Mouse (Mus musculus) liver, postnatal 0 days (tissue): ENCODE results near the gene Tmem182. TPM values are rescaled to one million over a fixed set of nuclear protein-coding genes. Genes with fewer than 3 reads are reported as not detected.

Experiments used
- ATAC-seq: fragments of 200-750 bp; cut with Nextera tagmentation; 2 replicates; pipeline ENCODE4 v1.8.0; 2017; ENCODE audit warnings: mild to moderate bottlenecking, moderate library complexity
- DNase-seq: peaks from one replicate; pipeline ENCODE4 v3.0.0-alpha.2; 2016
- H3K27ac ChIP-seq: fragments of 300-500 bp; sonication (generic); 2 replicates; pipeline ENCODE4 v1.5.1; 2014; ENCODE audit warnings: antibody characterized with exemption, moderate library complexity, mild to moderate bottlenecking, low read depth
- H3K27me3 ChIP-seq: fragments of 300-500 bp; sonication (generic); 2 replicates; pipeline ENCODE4 v1.6.1; 2014; ENCODE audit warnings: low read length, control low read depth, mixed read lengths; ENCODE audit not compliant: insufficient read depth
- H3K36me3 ChIP-seq: fragments of 300-500 bp; sonication (generic); replicated peaks from 2 replicates; pipeline ENCODE4 v1.6.1; 2014; ENCODE audit warnings: mild to moderate bottlenecking, control low read depth, low read length, moderate library complexity, mixed read lengths; ENCODE audit not compliant: insufficient read depth
- H3K4me1 ChIP-seq: fragments of 300-500 bp; sonication (generic); 2 replicates; pipeline ENCODE4 v1.6.1; 2014; ENCODE audit warnings: antibody characterized with exemption, mild to moderate bottlenecking, control low read depth; ENCODE audit not compliant: insufficient read depth
- H3K4me2 ChIP-seq: fragments of 300-500 bp; sonication (generic); 2 replicates; pipeline ENCODE4 v1.6.1; 2014; ENCODE audit warnings: low read depth, mild to moderate bottlenecking, low read length, moderate library complexity, mixed read lengths
- H3K4me3 ChIP-seq: fragments of 300-500 bp; sonication (generic); 2 replicates; pipeline ENCODE4 v1.5.1; 2014; ENCODE audit warnings: low read depth, low read length
- H3K9ac ChIP-seq: fragments of 300-500 bp; sonication (generic); replicated peaks from 2 replicates; pipeline ENCODE4 v1.6.1; 2014; ENCODE audit warnings: mild to moderate bottlenecking, moderate library complexity
- H3K9me3 ChIP-seq: fragments of 300-500 bp; sonication (generic); 2 replicates; pipeline ENCODE4 v1.6.1; 2016; ENCODE audit warnings: mild to moderate bottlenecking, control low read depth, low read length, mixed read lengths
- CTCF ChIP-seq: sonication (generic); IDR thresholded peaks from 2 replicates; pipeline ENCODE4 v1.5.1; 2016; ENCODE audit warnings: antibody characterized with exemption, low read depth
- EP300 ChIP-seq: IDR thresholded peaks from 2 replicates; pipeline ENCODE4 v1.6.1; 2016; ENCODE audit warnings: antibody characterized with exemption, low read depth, mild to moderate bottlenecking
- WGBS: fragments of 180-500 bp; shearing (Covaris S2); extraction: QIAGEN DNeasy Blood & Tissue Kit; methylation state at CpG from one replicate; pipeline ENCODE4 v1.1.7; 2014; ENCODE audit not compliant: insufficient replicate concordance; 5-methylcytosine and 5-hydroxymethylcytosine counted together
- polyA plus RNA-seq: library from polyadenylated mRNA; unstranded; fragments of >200 nt; fragmentation: Nextera tagmentation; extraction: Ambion mirVana; gene quantifications from 2 replicates; pipeline ENCODE4 v1.2.1, GENCODE M21; 2015

The Tmem182 gene
- polyA plus RNA-seq, 1 experiment from 2014 or later: 0.06 TPM

DNA sequence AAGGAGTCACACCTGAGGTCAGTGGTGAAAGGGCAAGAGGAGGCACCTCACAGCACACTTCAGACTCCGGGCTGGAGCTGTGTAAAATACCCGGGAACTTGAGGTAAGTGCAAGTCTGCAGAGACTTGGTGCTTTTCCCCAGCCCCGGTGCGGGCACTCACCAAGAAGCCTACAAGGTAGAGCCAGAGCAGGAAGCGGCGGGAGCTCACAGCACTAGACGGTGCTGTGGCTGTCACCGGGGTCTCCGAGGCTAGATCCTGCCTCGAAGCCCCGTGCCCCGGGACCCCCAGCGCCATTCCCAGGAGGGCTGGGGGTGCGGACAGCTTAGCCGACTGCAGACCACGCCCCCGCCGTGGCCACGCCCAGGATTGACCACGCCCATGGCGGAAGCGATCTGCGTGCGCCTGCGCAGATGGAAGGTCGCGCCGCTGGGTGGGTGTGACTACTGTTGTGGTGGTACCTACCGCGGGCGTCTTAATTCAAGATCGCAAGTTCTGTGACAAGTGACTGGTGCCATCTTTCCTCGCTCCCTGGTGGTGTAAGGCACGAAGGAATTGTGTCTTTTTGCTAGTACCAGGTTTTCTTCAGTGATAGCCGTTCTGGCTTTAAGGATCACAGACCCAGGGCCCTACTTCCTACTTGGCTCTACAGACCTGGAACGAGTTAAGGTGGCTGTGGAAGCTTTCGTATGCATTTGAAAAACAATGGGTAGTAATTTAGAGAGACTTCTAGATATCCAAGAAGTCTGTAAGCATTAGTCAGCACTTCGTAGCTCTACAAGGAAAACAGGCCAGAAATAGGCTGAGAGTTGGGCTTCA lies 14.9 kb upstream of the Tmem182 start, which contains the start of gene Mfsd9:
Mfsd9 (minus strand) TSS at position 364 of the 818 bp plus-strand sequence.
- peak within 1 kb of the TSS; percentile 71 for H3K9ac ChIP-seq
- H3K9me3 ChIP-seq: no peaks in the 10 kb centered on the region
- H3K27me3 ChIP-seq: no peaks in the 10 kb centered on the region
- ATAC-seq: peak; percentile 97
- WGBS: 7% methylated on average over 38 of the region's 38 CpGs
- no peak for TF ChIP-seq CTCF
- TF ChIP-seq EP300: no peak
- H3K36me3 ChIP-seq: no peaks in the 10 kb centered on the region
- 0 out of 2 replicates have a peak, but pooled peaks cover 6% of the 10 kb centered on the region for H3K4me1 ChIP-seq
- peak; percentile 96 for DNase-seq
- H3K4me2 ChIP-seq: peak within 1 kb of the TSS; percentile 93
- peak within 1 kb of the TSS; percentile 72 for H3K4me3 ChIP-seq
- no peak within 1 kb of the TSS for H3K27ac ChIP-seq

DNA sequence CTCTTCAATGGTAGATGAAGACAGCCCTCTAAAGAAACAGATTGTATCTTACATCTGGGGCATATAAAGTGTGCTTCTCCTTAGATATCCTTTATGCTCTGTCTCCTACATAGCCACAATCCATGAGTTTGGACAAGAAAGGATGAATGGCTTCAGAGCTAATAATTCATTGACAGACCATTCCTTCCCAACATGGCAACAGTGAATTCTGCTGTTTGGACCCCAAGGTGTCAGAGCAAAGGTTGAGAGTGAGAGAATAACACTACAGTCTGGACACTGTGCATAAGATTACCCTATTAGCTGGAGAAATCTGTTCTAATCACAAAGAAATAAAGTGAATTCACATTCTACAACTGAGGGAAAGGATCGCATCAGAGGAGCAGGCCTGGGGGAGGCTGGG lies 9.9 kb upstream of the Tmem182 start:
- H3K36me3 ChIP-seq: no peaks in the 10 kb centered on the region
- 87% methylated on average over 1 of the region's 1 CpGs for WGBS
- no peak for ATAC-seq

DNA sequence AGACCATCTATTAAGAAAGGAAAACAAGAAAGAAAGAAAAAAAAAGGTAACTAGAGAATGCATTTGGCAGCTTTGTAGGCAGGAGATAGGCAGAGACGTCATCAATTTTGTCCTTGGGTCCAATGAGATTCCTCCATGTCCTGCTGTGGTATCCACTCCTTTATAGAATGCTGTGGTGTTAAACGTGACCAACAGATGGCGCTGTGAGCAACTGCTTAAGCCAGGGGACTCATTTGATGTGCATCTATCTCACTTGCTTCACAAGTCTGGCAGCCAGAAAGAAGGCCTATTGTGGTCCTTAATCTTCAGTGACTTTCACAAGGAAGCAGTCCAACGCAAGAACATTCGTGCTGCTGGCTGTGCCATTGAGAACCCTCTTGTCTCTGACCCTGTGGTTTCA lies 8.1 kb upstream of the Tmem182 start:
- DNase-seq (peak; percentile 66), ATAC-seq (peak; percentile 50; the same call in 1 of the 2 replicates)
- no peaks in the 10 kb centered on the region for H3K27me3 ChIP-seq
- H3K4me2 ChIP-seq: no peak overlapping the region
- WGBS: 13% methylated on average over 5 of the region's 5 CpGs
- TF ChIP-seq CTCF (peak; percentile 86), EP300 (no peak)
- no peak overlapping the region for H3K27ac ChIP-seq
- no peaks in the 10 kb centered on the region for H3K36me3 ChIP-seq
- H3K9me3 ChIP-seq: no peaks in the 10 kb centered on the region
- no peaks in the 10 kb centered on the region for H3K4me1 ChIP-seq
- H3K9ac ChIP-seq: no peak overlapping the region
- no peak overlapping the region for H3K4me3 ChIP-seq

More for the DNA sequence above, 9.9 kb upstream of the Tmem182 start:
- TF ChIP-seq CTCF (no peak), EP300 (no peak)
- Histone ChIP-seq H3K27ac (no peak overlapping the region), H3K4me3 (no peak overlapping the region), H3K4me1 (0 out of 2 replicates have a peak, but pooled peaks cover 4% of the 10 kb centered on the region), H3K9ac (no peak overlapping the region), H3K9me3 (no peaks in the 10 kb centered on the region), H3K4me2 (no peak overlapping the region), H3K27me3 (no peaks in the 10 kb centered on the region)
- DNase-seq: no peak

DNA sequence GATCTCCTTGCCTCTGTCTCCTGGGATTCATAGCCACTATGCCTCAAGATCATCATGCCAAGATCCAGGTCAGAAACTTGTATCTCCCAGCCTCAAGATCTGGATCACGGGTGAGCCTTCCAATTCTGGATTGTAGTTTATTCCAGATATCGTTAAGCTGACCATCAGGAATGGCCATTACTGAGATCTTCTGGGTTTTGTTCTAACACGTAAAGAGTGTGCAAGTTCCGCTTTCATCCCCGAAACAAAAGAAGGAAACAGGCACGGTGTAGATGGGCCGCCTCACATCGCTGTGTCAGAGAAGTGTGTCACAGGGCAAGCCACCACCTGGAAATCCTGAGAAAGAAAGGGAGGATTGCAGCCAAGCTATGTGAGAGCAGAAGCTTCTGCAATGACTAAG lies 6.3 kb upstream of the Tmem182 start:
- WGBS: 78% methylated on average over 8 of the region's 8 CpGs
- no peaks in the 10 kb centered on the region for H3K27me3 ChIP-seq
- no peaks in the 10 kb centered on the region for H3K36me3 ChIP-seq
- no peaks in the 10 kb centered on the region for H3K4me1 ChIP-seq
- ATAC-seq (no peak), DNase-seq (no peak)
- no peak overlapping the region for H3K27ac ChIP-seq
- H3K4me2 ChIP-seq: no peak overlapping the region
- H3K9me3 ChIP-seq: no peaks in the 10 kb centered on the region
- H3K4me3 ChIP-seq: no peak overlapping the region
- no peak overlapping the region for H3K9ac ChIP-seq
- TF ChIP-seq EP300 (no peak), CTCF (no peak)

DNA sequence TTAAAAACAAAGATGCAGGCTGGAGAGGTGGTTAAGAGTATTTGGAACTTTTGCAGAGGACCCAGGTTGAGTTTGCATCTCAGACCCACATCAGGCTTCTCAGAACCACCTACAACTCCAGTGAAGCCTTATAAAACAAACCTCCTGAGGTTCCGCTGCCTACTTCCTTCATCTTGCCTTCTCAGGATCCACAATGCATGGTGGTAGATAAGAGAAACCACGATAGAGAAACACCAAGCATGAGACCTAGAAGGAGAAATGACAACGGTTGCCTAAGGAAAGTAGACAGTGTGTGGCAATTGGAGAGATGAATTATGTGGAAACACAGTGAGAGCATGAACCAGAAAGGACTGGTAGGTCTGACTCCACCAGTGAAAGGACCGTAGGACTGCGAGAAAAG lies 4.5 kb upstream of the Tmem182 start:
- no peak for TF ChIP-seq EP300
- TF ChIP-seq CTCF: no peak
- Histone ChIP-seq H3K4me2 (no peak overlapping the region), H3K9ac (no peak overlapping the region), H3K36me3 (no peaks in the 10 kb centered on the region), H3K27ac (no peak overlapping the region), H3K27me3 (no peaks in the 10 kb centered on the region), H3K9me3 (no peaks in the 10 kb centered on the region), H3K4me1 (no peaks in the 10 kb centered on the region), H3K4me3 (no peak overlapping the region)
- DNase-seq (no peak), ATAC-seq (no peak)
- 35% methylated on average over 5 of the region's 5 CpGs for WGBS

DNA sequence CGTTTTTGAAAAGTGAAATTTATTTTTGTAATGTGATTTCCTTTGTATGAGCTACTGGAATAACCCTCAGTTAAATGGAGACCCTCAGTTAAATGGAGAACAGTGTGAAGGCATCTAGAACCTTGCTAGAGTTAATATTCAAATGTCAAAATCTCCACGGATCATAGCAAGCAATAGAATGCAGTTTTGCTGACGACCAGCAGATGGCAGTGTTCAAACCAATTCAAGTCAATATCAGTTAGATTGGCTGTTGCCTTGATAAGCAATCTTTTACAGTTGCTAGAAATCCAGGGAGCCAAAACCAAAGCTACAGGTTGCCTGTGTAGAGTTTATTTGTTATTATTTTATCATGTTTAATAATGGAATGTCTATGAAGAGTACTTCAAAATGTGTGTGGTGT lies 2.6 kb upstream of the Tmem182 start:
- Histone ChIP-seq H3K4me2 (no peak overlapping the region), H3K9me3 (no peaks in the 10 kb centered on the region), H3K27me3 (no peaks in the 10 kb centered on the region), H3K4me1 (no peaks in the 10 kb centered on the region), H3K36me3 (no peaks in the 10 kb centered on the region), H3K27ac (no peak overlapping the region), H3K4me3 (no peak overlapping the region), H3K9ac (no peak overlapping the region)
- no peak for TF ChIP-seq EP300
- TF ChIP-seq CTCF: peak; percentile 81
- DNase-seq: peak; percentile 34
- 17% methylated on average over 3 of the region's 3 CpGs for WGBS
- no peak for ATAC-seq
